Mouse (Mus musculus) heart, embryonic 13.5 days (tissue): Measurements from ENCODE around the gene Pcbd1. TPM values are rescaled to one million over a fixed set of nuclear protein-coding genes. Genes with fewer than 3 reads are reported as not detected.

Source experiments
- microRNA-seq: library from miRNA; unstranded; fragments of <30 nt; microRNA quantifications from one replicate; pipeline ENCODE4, GENCODE M21; 2016
- polyA plus RNA-seq: library from polyadenylated mRNA; unstranded; fragments of >200 nt; fragmentation: Nextera tagmentation; extraction: Ambion mirVana; gene quantifications from 2 replicates; pipeline ENCODE4 v1.2.1, GENCODE M21; 2015

The Pcbd1 gene
- polyA plus RNA-seq, 1 experiment from 2014 or later: 70.7 TPM

Small RNAs within 50 kb of the gene (microRNA-seq; reads per million reads assigned to microRNA genes)
- gene Gm44308: not detected

Other genes with a start within 250 kb of the Pcbd1 start
- gene Sgpl1, start 58.4 kb downstream of the Pcbd1 start, polyA plus RNA-seq: 26.7 and 29.1 TPM in 2 replicates
- not detected in 2 replicates for gene Tbata, start 82.6 kb downstream of the Pcbd1 start, polyA plus RNA-seq
- gene Adamts14, start 184.1 kb downstream of the Pcbd1 start, polyA plus RNA-seq: 0.76 and 1.3 TPM in 2 replicates
- gene Prf1, start 208.5 kb downstream of the Pcbd1 start, polyA plus RNA-seq: 0.08 TPM in 1 of 2 replicates, not detected in the other